Mouse (Mus musculus) mouse trophoblast stem cell (cell line): ENCODE measurements at regions not wholly inside any gene's neighbourhood (a gene's known extent, or its start where the extent isn't known, plus 50 kb on each side); places are given as distances from the start of the nearest gene placed in this dataset.

Experiments
- in situ Hi-C, 2 experiments: fragments of 300-500 bp; cut with MseI, MboI; formaldehyde crosslinking; loops; 2 replicates in 1 of 2; 3 replicates in 1 of 2; pipeline ENCODE4 v1.15.1; 2025

DNA sequence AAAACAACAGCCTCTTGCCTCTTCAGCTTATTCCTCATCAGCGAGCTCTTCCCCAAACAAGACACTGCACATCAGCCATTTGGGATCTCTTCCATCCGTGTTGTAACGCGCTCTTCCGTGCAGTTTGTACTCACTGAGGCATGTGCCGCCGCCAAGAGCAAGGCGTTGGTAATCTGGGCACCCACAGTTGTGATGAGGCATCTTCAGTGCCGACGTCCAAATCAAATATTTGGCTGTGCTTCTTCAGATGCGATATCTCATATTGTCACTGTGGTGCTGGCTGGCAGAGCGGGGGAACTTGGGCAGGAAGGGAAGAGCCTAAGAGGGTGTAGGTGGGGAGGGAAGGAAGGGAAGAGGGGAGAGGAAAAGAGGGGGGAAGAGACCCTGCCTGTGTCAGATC is 439.2 kb downstream of the Tmem182 start:
- in situ Hi-C loops = no loop called here

DNA sequence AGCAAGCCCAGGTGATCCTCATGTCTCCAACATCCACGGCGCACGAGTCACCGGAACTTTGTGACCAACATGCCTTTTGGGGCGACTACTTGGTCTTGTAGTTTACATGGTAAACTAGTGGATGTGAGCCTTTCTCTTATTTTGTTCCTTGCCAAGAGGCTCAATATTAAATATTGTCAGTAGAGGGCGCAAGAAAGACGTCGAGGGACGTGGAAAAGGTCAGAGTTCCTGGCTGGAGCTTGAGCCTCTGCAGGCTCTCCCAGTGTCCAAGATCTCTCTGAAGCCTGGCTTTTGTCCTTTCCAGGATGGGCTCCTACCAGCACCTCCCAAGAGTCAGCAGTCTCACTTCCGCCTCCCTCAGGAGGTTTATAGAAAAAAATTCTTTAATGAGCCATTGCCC is 458.8 kb downstream of the Tmem182 start:
- in situ Hi-C loops = no loop called here

DNA sequence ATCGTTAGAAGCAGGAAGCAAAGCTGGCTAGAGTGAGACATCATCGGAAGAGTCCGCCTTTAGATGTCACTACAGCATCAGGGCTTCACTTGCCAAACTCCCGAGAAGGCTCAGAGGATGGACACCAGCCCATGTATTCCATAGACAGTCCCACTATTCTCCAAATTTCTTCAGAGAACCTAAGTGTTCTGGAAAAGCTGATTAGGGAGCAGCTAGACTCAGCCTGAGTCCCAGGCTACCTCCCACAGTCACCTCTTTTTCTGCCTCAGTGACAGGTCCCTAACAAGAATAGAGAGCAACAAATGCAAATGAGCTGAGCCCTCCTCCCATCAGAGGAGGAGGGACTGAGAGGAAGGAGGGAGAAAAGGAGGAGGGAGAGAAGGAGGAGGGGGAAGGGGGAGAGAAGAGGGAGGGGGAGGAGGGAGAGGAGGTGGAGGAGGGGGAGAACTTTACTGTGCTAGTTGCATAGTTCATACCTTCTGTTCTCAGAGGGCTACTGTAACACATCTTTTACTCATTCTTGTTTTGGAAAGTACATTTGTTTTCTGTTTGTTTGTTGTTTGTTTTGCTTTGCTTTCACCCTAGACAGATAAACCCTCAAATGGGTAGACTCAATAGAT is 465.8 kb downstream of the Tmem182 start:
- in situ Hi-C loops = no loop called here

DNA sequence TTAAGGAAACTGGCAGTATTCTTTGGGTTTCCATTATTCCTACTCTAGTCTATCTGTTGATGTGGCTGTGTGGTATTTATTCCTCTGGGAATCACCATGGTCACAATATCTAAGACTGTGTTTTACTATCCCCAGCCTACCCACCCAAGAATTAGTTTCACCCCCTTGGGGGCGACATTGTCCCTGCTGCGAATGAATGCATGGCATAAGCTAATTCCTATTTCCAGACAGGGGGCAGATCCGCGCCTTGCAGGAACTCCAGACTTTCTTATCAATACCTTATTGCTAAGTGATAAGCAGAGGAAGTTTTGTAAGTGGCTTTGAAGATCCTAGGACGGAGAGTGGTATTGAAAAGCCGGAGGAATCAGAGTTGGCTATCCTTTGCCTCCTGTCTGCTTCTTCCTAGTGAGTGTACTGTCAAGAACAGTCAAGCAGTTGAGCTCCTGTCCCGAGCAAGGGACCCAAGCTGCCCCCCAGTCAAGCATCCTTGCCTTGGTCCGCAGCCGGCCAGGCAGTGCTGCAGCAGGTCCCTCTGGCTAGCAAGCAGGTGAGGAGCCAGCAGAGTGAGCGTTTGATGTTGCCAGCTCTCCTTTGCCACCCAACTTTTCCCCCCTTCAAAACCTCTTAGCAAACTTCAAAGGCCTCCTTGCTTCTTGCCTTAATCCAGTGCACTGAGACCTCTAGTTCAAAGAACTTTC is 469.3 kb downstream of the Tmem182 start:
- in situ Hi-C loops = no loop called here

DNA sequence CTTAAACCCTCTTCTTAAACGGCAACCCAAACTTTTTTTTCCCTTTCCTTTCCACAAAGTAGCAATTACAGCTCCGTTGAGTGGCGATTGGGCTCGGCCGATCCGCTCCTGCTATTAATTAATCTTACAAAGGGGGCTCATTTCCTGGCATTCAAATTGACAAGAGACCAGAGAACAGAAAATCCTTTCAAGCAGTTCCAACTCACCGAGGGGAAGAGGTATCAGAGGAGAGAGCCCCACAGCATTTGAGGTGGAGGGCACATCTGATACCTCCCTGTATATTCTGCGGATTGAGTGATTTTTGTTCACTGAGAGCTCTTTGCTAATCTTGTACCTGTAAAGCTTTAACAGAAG is 469.8 kb downstream of the Tmem182 start:
- in situ Hi-C loops = no loop called here

DNA sequence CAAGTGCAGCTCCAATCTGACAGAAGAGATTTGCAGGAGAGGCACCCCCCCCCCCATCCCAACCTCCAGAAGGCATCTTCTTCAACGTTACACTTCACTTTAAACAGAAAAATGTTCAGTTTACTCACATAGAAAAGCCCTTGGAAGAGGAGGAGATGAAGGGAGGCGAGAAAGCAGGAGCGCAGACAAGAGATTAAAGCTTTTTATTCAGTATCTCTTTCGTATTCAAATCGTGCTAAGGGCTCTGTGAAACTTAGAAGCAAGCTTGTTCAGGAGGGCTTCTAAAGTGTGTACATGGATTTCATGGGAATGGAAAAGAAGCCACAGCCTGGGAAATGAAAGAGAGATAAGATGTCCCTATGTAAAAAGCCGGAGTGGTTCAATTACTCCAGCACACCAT is 470.2 kb downstream of the Tmem182 start:
- in situ Hi-C loops = no loop called here

DNA sequence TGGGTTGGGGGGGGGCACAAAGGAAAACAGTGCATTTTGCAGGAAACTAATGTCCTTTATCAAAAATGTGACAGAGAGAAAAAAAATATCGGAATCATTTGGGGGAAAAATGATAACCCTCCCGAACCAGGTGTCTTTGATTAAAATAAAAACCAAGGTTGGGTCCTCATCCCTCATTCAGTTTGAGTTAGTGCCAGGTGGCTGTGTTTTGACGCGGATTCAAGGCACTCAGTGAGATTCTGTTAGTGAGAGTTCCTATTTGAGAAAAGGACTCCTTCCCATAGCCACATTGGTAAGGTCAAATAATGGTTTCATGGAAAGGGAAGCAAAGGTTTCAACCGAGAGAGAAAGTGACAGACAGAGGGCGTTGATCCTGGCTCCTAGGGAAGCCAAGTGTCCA is 470.9 kb downstream of the Tmem182 start:
- in situ Hi-C loops = no loop called here

DNA sequence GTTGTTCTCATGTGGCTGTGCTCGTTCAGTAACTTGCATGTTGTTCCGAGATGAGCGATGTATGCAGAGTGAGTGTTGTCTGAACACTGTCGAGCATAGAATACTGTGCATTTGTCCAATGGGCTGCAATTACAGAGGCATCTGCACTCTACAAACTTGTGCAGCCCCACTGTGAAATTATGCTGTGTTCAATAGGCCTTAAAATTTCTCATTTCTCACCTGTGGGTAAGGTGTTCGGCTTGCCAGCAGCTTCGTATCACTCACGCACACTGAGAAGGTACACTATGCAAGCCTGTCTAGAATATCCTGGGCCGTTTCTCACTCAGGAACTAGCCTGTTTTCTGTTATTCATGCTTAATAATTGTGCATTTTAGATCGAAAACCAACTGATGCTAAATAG is 479.8 kb downstream of the Tmem182 start:
- in situ Hi-C loops = no loop called here

DNA sequence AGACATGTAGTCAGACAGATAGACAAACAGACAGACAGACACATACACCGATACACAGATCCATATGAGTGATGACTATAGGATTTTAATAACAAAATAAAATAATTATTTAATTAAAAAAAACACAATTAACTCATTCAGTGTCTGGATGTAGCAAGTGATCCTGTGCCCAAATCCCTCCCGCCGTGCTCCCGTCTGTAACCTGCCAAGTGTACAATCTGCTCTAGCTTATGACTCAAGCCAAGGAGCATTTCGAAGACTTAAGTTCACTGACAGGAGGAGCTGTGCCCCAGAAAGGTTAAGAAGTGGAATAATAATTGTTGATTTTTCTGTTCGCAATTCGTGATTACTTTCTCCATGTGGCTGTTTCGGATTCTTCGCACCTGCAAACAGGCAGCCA is 480.8 kb downstream of the Tmem182 start:
- in situ Hi-C loops = no loop called here

DNA sequence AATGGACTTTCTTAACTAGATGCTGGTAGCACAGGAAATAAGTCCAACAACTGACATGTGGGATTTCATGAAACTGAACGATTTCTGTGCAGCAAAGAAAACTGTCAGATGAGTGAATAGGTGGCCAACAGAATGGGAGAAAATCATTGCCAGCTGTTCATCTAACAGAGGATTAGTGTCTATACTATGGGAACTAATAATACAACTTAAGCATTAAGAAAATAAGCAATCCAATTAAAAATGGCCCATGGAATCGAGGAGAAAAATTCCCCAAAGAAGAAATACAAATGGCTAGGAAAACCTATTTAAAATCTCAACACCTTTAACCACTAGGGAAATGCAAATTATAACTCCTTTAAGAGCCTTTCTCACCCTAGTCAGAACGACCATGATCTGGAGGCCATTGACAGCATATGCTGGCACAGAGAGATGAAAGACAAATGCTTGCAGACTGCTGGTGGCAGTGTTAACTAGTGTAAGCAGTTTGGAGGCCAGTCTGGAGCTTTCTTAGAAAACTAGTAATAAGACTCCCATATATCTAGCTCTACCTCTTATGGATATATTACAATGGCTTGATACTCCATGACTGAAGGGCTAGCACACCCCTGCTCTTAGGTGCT is 521.6 kb downstream of the Tmem182 start:
- in situ Hi-C loops = no loop called here

DNA sequence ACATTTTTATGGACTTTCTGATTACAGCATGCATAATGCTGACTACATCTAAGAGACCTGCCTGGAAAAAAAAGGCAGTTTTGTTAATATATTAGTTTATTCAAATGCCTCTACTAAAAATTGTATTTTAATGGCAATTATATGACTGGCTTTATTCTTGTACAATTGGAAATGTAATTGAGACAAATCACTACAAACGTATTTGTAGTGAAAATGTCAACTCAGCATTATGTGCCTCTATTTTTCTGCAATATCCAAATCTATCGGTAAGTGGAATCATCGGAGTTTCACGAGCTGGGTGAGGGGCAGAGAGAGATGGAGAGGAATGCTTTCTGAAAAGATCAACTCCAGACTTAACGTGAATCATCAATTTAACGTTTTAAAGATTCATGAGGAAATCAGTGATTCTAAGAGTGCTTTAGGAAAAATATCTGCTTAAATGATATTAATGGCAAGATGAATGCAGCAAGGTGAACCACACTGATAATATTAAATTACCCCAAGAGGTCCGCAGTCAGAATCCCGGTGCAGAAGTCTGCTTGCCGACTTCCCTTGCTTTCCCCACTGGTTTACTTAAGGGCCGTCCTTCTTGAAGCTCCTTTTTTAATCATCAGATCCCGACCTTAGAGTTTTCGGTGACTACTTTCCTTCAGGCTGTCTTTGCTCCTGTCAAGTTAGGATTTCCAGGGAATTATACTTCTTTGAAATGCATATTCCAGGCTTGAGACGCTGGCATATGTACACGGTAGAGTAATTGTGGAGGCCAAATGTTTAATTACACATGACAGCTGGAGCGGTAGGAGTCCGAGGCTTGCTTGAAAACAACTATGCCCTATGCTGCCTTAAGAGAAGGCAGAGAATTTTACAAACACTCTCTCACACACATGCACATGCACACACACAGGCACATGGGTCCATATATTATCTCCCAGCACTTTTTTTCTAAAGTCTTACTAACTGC is 544.7 kb downstream of the Tmem182 start:
- in situ Hi-C loops = no loop called here

DNA sequence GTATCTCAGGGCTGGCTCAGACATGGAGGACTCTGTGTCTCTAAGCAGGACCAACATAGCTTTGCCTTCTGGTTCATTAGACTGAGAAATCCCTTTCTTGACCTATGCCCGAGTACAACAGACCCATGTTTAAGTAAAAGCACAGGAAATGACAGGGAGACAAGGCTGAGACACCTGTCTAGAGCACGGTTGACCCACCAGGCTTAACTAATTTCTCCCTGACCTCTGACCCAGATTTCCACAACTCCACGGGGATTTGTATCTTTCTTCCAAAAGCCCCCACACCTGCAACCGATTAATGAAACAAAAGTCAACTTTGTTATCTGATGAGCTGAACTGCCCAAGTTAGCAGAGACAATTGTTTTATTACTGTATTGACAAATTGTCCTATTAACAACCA is 553.7 kb downstream of the Tmem182 start:
- in situ Hi-C loops = no loop called here

DNA sequence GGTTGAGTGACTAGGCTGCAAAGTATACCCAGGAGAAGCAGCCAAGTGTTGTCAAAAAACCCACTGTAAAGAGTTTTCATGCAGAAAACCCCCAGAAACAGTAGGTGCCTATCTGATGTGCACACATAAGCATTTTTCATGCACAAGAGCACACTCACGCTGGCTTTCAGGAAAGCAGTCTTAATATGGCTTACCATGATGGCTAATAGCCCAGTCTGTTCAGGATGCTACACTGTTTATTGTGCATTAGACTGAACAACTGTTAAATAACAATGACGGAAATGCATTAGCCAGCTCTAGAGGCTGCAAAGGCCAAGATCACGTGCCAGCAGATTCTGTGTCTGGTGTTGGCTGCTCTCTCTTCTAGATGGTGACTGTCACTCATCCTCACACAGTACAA is 556.1 kb downstream of the Tmem182 start:
- in situ Hi-C loops = no loop called here

DNA sequence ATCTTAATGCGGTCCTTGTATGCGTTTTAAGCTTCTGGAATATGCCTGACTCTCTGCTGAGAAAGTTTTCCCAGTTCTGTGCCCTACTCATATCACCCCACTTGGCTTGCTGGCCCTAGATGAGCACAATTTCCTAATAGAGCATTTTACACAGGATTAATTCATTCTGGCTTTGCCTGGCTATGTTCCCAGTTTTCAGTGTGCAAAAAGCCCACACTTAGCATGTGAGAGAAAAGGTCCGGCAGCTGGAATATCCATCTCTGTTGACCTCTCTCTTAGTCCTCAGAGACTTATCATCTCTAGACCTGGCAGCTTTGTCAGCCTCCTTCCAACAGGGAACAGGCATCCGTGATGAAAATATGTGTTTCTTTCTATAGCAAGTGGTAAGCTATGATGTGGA is 574.6 kb downstream of the Tmem182 start:
- in situ Hi-C loops = no loop called here

DNA sequence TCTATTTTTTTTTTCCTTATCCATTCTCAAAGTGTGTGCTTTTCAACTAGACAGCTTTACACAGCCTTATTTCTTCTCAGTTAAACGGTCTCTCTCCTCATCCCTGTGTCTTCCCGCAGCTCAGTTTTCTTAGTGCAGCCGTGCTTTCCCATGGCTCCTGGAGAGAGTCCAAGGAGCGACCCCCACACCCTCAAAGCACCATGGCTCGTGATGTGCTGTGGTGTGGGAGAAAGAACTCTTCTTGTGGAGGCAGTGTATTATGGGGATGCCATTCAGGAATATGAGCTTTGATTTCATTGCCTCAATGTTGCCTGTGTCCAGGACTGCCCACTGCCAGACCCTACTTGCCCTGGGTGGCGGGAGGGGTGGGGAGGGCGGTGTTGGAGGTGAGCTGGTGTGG is 576.1 kb downstream of the Tmem182 start:
- in situ Hi-C loops = no loop called here

DNA sequence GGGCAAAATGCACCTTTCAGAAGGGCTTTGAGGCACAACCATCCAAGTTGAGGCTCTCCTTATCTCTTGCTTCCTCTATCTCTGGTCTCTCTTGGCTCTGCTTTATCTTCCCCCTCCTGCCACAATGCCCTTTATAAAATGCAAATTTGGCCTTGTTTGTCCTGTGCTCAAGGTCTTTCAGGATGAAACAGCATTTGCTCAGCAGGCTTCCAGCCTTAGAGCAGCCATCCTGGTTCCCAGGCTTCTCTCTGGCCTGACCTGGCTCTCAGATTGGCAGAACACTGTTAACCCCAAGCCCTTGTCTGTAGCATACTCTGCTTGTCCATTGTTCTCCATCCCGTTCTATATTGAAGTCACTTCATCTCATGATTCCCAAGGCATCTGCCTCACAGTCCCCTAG is 579.3 kb downstream of the Tmem182 start:
- in situ Hi-C loops = no loop called here

DNA sequence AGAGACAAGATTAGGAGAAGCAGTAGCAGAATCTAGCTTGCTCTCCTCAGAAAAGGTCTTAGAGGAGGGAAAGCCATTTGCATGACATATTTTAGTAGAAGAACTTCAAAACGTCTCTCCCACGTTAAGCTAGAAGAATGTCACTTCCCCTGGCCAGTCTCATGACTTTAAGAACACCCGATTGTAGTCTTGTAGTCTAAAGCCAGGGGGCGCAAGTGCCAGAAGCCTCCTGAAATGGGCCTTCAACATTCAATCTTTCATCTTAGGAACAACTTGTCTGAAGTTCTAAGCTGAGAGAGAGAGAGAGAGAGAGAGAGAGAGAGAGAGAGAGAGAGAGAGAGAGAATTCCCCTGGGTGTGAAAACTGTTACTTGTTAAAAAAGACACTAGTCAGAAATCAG is 581.0 kb downstream of the Tmem182 start:
- in situ Hi-C loops = no loop called here

DNA sequence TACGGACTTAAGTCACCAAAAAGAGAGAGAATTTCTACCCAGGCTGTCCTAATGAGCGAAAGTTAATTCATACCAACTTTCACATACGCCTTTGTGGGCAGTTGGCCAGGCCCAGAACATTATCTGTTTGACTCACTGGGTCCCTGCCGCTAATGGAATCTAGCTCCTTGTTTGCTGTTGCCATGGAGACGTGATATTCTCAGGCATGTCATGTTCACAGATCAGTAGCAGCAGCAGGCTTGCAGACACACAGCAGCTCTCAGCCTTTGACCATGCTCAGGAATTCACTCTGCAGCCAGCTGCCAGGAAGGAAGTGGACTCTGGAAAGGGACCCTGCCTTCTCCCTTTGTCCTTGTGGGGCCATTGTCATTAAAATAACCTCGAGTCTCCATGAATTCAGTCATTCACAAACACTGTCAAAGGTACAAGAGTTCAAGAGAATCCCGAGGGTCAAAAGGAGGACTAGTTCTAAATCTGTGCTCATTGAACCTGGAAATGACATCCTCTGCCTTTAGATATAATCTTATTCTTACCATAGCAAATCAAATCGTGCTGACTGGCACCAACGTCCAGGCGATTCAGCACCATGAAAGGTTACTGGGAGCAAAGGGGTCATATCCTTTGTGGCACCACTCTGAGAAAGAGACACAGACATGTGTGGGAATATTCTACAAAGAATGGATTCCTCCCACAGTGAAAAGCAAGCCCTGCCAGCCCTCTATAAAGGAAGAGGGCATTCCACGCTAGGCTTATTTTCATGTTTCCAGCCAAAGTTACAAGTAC is 584.9 kb downstream of the Tmem182 start:
- in situ Hi-C loops = no loop called here

DNA sequence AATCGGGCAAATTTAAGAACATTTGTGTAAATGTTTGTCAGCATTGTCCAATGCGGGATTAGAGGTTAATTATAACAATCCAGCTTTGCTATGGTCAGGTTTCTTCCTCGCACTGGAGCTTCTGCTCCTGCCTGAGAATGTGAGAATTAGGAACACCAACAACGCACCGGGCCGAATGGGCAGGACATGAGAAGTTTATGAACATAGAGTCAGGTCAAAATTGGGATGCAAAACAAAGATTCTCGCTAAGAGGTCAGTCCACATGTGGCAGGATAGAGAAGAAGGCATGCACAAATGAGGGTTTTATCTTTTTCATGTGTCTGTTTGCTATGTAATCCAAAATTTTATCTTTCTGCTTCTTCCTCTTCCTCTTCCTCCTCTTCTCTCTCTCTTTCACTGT is 585.7 kb downstream of the Tmem182 start:
- in situ Hi-C loops = no loop called here

DNA sequence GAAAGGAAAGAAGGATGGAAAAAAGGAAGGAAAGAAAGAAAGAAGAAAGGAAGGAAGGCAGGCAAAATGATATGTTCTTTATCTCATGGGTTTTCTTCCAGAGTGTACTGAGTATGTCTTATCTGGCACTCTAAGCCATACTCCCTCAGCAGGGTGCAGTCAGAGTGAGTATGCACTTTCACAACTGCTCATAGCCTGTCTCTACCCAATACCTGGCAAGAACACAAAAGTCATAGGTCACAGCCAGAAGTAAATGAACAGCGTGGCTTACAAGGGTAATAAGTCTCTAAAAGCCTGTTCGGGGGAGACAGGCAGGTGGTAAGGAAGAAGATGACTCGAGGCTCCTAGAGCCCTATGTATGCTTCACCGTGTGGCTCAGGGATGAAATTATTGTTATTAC is 587.9 kb downstream of the Tmem182 start:
- in situ Hi-C loops = no loop called here

DNA sequence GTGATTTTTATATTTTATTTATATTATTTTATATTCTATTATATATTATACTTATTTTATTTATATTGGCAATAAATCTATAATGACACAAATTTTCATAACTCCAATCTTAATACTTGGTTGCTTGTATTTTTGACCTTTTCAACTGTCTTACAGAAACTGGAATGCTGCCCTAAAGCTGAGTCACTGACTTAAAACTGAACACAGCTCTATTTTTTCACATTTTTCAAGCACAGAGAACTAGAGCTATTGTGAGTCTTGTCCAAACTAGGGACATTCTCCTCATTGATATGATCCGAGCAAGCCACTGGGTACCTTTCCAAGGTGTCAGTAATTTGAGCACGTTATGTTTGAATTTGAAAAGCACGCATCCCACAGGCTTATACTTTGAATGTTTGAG is 589.7 kb downstream of the Tmem182 start:
- in situ Hi-C loops = no loop called here

DNA sequence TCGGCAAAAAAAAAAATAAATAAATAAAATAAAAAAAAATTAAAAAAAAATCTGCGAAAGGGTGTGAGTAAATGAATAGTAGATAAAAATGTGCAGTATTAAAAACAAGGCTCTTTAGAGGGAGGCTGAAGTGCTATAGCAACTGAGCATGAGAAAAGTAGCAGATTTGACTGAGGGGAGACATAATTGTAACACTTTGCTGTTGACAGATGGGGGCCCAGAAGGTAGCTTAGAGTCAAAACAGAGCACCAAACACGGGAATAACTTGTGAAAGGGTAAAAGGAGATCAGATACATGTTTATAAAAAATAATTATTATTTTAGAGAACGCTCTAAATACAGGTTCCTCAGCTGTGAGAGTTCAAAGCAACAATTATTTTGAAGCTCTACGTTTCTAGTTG is 605.1 kb downstream of the Tmem182 start:
- in situ Hi-C loops = no loop called here
